Mouse (Mus musculus): ENCODE results near the gene Atg14.

Gene Atg14

DNA sequence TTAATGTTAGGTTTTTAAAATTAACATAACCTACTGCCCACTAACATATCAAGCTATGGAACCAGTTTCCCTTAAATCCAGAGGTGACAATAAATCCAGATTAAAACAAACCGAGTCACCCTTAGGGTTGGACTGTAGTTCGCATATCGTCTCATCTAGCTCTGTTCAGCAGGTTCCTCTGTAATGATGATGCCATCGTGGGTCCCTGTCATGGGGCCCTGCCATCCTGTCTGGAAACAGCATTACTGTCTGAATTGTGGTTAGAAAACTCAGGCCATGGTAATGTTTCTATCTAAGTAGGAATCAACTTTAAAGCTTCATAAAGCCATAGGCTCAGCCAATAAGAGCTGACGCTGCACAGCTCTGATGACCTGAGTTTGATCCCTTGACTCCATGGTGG is 71.8 kb downstream of the Atg14 start:
- DNase-seq = no peak

DNA sequence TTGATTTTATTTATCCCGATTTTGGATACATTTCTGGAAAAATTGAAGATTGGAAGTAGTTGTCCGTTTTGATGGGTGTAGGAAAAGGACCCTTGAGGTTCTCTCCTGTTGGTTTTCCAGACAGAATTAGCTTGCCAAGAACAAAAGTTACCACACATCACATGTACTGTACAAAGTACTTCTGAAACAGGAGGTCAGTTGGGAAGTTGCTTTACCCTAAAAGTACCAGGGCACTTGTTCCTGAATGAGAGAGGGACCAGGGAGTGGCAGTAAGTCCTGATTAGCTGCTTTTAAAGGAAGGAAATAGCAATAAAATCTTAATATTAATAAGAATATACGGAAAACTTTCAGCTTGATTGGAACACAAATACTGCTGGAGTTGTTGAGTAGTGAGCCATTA is 73.3 kb downstream of the Atg14 start:
- DNase-seq = no peak

DNA sequence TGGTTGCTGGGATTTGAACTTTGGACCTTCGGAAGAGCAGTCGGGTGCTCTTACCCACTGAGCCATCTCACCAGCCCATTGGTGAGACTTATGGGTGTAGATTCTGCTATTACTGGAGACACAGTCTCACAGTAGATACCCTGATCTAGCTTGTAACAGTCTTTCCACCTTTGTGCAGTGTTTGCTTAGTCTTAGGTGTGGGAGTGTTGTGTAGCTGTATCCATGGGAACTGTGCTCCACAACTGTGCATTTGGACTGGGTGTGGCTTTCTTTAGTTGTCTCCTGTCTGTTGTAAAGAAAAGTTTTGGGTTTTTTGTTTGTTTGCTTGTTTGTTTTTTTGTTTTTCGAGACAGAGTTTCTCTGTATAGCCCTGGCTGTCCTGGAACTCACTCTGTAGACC is 74.5 kb downstream of the Atg14 start:
- DNase-seq = no peak

DNA sequence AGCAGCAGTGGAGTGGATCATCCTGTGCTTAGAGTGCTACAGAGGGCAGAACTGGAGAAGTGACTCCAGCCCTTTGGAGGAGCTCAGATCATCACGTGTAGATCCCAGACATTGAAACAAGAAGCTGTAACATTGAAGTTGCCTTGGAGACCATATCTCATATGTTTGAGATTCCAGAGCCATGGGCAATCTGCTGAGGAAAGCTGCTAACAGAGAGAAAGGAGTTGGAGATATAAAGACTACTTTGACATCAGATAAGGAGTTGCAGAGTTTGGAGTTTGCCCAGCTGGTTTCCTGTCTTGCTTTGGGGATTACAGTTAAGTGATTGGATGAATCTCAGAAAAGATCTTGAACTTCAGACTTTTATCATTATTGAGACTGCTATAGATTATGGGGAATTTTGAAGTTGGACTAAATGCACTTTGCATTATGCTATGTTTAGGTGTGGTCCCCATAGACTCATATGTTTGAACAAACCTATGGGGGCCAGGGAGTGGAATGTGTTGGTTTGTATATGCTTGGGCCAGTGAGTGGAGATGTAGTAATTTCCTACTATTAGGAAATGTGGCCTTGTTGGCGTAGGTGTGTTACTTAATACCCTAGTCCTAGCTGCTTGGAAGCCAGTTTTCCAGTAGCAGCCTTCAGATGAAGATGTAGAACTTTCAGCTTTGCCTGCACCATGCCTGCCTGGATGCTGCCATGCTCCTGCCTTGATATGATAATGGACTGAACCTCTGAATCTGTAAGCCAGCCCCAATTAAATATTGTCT is 76.7 kb downstream of the Atg14 start:
- no peak for DNase-seq

Measured in kidney, postnatal 14 days (tissue).